Mouse (Mus musculus) heart, adult 11 months (tissue): Measurements from ENCODE around the gene Opalin.

Source experiments
- DNase-seq: peaks from one replicate; pipeline ENCODE4 v3.0.0; 2022

Gene Opalin

DNA sequence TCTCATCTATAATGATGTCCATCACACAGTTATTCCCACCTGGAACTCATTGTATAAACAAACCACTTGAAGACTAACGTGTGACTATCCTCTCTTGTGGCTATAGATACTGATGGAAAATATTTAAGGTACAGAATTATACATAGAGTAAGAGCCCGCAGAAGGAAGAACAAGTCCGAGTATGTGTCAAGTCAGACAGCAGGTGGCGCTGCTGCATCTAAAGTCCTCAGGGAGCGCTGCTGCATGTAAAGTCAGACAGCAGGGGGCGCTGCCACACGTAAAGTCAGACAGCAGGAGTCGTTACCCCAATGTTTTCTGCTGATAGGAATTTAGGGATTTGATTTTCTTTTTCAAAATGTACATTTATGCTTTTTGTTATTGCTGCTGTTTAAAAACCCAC, 5.4 kb downstream of the Opalin start:
- peak; percentile 95 for DNase-seq

DNA sequence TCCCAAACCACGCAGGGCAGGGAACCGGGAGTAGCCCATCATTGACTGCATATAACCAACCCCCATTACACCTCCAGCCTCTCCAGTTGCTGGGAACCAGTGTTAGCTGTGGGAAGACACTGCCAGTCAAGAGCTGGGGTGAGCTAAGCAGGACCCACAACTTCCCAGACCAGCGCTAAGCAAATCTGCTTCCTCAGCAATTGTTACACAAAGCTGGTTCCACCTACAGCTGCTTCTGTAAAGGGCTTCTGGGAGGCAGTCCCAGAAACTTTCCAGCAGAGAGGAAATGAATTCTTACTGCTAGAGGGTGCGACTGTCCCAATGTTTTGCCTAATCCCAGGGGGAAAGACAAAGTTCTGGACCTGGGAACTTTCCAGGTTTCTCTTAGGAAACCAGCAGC, 22.2 kb downstream of the Opalin start:
- no peak for DNase-seq

DNA sequence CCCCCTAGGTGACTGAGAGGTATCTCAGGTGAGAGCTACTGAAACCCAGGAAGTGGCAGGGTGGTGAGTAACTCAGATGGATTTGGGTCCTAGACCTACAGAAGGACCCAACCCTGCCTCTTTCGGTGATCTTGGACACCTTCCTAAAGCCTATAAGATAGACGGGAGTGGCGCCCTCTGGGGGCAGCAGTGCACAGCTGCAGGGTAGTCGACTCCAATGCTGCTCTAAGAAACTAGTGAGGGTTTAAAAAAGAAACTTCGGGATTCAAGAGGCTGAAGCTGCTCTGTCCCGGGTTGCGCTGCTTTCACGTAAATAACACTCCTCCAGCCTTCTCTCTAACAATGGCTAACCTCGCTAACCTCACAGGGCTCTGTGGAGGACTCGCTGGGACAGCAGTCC, 23.4 kb downstream of the Opalin start:
- DNase-seq, result no peak

DNA sequence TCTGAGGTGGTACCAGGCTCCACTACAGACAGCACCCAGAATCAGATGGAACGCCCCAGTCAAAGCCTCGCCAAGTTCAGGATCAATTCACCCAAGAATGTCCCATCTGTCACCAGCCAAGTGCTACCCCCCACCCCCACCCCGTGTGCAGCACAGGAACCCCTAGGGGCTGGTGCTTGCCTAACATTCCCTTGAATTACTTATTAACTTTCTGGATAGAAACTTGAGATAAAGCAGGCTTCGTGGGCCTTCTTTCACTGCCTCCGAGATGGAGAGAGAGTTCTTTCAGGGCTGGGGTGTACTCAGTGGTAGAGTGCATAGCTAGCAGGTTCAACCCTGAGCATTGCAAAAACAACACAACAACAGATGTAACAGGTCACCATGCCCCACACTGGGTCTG, 24.7 kb downstream of the Opalin start:
- DNase-seq, result no peak

DNA sequence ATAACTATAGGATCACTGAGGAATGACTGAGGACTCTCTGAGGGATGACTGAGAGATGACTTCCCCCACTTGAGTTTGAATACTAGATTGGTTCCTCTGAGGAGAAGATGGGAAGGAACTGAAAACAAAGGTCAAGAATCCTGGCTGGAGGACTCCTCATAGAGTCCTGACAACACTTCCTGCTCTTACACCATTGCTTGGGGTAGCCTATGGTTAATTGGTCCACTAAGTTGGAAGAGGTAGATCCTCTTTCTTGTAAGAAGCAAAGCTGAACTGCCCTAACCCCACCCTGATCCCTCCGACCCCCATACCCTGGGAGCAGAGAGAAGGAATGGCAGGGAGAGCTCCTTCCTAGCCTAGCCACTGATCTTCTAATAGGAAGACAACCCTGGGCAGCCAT, 25.2 kb downstream of the Opalin start:
- DNase-seq, result no peak

DNA sequence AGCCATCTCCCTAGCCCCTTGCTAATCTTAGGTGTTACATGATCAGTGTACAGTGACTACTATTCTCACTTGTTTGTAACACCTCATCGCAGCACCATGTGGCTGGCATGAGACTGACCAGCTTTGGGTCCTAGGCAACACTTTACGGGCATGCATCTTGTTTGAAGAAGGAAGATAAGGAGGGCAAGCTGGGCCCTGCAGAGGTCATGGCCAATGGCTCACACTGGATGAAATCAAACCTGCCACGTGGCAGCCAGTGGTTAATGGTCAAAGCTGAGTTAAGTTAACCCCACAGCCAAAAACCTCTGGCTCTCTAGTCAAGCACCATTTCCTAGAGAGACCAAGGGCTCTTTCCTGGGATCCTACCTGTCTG, 28.7 kb downstream of the Opalin start:
- no peak for DNase-seq

DNA sequence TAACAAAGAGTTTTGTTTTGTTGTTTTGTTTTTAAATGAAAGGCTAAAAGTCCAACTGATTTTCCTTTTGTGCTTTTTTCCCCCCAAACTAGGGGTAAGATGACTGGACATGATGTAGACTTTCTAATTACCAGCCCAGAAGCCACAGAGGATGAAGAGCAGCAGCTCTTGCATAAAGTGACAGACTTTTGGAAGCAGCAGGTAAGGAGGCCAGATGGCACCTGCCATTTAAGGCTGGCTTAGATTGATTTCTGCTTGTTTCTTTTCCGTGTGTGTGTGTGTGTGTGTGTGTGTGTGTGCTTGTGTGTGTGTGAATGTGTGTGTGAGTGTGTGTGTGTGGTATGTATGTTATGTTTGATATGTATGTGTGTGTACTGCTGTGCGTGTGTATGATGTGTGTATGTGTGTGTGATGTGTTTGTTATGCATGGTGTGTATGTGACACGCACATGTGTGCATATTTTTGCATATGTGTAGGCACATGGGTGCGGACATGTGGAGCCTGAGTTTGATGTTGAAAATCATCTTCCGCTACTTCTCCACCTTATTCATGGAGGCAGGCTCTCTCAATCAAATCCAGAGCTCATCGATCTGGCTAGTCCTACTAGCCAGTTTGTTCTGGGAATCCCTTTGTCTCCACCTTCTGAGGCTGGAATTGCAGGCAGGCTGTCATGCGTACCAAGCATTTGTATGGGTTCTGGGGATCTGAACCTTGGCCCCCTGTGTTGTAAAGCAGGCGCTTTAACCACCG, 29.3 kb downstream of the Opalin start:
- no peak for DNase-seq

- no peak for DNase-seq
Observed at GRCm38 (mm10) chr19:41045091-41045770, 31.7 kb downstream of the Opalin start.

DNA sequence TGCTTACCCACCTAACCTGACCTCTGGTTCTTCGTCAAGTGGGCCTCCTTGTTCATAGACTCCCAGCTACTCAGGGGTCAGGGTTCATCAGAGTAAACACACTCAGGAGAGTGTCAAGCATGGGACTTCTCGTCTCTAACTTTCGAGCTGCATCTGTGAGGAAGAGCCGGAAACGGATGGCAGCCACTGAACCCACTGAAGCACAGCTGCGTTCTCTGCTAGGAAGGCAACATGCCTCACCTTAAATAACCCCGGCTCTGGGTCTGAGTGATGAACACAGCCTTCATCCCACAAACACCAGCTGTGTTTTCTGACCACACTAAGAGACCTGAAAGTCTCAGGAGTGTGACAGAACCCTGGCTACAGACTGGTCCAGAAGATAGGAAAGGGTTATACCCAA, 37.8 kb downstream of the Opalin start:
- DNase-seq, result no peak

DNA sequence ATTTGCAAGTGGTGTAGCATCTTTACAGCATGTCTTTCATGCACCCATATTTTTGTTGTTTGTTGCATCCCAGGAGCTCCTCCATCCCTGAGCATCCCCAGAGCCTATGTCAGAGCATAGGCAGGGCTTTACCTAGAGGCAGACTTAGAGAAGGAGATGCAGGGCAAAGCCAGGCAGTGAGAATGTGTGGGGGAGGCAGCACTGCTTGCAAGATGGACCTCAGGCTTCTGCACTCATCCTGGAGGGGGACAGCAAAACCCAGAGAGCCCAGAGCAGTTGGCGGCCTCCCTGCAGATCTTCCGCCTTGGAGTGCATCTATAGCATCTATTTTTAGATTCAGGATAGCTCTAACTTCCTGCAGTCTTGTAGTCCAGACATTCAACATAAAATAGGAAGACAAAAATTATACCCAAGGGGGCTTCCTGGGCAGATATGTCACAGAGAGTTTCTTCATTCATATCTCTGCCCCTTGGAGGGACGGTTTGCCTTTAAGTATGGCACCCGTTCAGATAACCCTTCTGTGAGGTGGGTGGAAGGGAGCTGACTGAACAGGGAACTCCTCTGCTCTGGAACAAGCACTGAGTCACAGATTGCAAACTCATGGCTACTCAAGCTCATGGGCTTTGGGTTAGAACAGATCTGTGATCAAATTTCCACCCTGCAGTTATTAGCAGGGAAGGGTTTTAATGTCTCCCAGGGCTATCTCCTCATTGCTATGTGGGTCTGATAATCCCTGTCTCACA, 40.9 kb downstream of the Opalin start:
- DNase-seq, result no peak

DNA sequence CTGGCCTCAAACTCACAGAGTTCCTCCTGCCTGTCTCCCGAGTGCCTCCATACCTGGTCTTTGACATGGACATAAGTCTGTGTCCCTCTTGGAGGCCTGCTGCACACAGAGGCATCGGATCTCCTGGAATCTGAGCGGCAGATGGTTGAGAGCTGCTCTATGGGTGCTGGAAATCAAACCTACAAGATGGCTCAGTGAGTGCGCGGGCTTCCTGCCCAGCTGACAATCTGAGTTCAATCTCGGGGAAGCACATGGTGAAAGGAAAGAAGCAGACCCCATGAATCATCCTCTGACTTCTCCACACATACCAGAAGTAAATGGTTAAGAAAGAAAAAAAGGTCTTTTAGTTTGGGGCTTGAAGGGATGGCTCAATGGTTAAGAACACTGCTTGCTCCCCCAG, 45.0 kb downstream of the Opalin start:
- DNase-seq, result no peak

DNA sequence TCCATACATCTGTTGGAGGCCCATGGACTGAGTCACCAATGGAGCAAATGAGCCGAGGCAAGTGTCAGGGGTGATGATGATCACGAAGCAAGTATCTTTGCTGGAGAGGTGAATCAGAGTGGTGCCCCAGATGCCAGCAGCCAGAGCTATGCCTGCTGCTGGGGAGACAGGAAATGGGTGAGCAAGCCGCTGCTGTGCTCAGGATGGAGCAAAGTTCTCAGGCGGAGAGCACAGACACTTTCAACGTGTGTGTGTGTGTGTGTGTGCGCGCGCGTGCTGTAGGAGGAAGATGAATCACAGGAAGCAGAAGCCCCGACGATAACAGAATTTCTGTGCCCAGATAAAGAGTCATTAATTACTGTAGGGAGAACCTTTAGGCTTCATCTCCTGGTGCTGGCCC, 45.9 kb downstream of the Opalin start:
- DNase-seq, result no peak

GRCm38 (mm10) chr19:41030161-41030560, 46.8 kb downstream of the Opalin start:
- no peak for DNase-seq

GRCm38 (mm10) chr19:41029219-41029618, 47.7 kb downstream of the Opalin start, which contains the start of gene Dntt:
TSS of gene Dntt (plus strand) at chr19:41029275.
- no peak for DNase-seq

DNA sequence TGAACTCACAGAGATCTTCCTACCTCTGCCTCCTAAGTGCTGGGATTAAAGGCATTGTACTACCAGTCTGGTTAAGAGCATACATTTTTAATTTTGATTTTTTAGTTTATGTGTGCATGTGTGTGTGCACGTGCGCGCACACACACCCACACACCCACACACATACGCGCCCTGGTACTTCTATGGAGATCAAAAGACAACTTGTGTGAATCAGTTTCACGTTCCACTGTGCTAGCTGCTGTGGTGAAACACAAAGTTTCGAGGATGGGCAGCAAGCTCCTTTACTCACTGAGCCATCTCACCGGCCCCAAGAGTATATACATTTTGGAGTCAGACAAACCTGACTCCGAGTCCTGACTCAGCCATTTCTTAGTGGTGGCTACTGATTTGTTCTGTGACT, 49.3 kb downstream of the Opalin start:
- no peak for DNase-seq

GRCm38 (mm10) chr19:41027024-41027423, 49.9 kb downstream of the Opalin start:
- no peak for DNase-seq

DNA sequence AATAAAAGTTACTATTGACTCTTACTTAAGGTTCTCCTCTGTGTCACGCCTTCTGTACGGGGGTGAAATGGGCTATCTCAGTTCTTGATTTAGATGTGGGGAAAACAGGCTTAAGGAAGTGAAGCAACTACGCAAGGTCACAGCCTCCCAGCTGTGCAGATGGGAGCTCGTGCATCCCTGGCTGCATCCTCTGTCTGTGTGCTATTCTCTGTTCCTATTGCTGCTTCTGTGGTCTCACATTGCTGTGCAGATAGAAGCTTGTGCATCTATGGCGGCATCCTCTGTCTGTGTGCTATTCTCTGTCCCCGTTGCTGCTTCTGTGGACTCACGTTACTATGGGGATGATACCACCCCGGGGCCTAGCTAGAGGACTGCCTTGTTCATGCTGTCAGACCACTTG, 50.4 kb downstream of the Opalin start:
- DNase-seq, result no peak

- no peak for DNase-seq
Observed at GRCm38 (mm10) chr19:41022244-41022643, 54.7 kb downstream of the Opalin start.

GRCm38 (mm10) chr19:41020537-41020936, 56.4 kb downstream of the Opalin start:
- no peak for DNase-seq

GRCm38 (mm10) chr19:41019164-41019675, 57.7 kb downstream of the Opalin start:
- no peak for DNase-seq

DNA sequence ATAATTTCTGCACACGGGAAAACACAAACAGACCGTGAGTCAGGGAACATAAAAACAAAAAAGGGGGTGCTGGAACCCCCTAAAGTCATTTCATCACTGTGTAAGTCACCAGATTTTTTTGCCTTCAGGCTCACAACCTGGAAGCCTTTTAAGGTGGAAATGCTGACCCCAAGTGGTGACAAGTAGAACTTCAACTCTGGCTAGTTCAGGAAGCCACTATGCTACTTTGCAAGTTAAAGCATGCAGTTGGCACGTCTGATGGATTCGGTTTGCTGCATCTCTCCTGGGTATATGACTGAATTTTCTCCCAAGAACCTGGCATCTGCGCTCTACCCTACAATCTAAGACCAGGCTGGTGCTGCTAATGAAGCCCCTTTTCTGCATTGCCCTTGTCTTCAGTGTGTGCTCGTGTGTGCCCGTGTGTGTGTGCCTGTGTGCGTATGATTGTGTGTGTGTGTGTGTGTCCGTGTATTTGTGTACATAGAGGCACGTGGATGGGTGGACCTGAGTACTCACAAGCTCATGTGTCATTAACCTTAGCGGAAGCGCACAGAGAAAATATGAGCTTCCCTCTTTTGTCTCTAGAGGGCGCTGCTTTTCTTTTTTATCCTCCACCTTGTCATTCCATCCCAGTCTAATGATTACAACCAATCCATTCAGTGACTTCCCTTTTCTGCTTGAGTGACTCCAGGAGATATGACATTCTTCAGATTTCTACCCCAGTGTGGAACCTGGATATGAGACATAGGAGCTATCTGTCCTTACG, 60.8 kb downstream of the Opalin start:
- DNase-seq, result no peak

- DNase-seq, result no peak
Observed at GRCm38 (mm10) chr19:41014003-41014402, 62.9 kb downstream of the Opalin start.

DNA sequence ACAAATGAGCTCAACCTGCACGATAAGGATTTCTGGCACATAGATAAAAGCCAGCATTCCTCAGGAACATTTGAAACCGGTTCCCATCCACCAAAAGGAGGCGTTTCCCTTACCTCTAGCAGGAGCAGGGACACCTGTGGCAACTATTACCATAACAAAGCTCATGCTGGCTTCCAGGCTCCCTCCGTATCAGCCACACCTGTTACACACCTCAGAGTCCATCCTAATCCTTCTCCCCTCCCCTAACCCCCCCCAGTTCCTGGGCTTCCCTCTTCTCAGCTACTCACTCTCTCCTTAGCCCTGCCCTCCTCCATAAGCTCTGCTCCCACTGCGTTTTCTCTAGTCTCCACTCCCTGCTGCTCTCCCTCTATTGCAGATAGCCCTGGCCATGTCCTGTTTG, 63.3 kb downstream of the Opalin start:
- DNase-seq, result no peak
